Mouse (Mus musculus) urinary bladder, postnatal 36 days (tissue): Measurements from ENCODE around the gene Kbtbd12.

Experiments used
- DNase-seq, 2 experiments: peaks; one replicate each; pipeline ENCODE4 v3.0.0; 2022; ENCODE audit warnings: low spot score in 2 of 2, mixed read lengths in 1 of 2

Gene Kbtbd12

DNA sequence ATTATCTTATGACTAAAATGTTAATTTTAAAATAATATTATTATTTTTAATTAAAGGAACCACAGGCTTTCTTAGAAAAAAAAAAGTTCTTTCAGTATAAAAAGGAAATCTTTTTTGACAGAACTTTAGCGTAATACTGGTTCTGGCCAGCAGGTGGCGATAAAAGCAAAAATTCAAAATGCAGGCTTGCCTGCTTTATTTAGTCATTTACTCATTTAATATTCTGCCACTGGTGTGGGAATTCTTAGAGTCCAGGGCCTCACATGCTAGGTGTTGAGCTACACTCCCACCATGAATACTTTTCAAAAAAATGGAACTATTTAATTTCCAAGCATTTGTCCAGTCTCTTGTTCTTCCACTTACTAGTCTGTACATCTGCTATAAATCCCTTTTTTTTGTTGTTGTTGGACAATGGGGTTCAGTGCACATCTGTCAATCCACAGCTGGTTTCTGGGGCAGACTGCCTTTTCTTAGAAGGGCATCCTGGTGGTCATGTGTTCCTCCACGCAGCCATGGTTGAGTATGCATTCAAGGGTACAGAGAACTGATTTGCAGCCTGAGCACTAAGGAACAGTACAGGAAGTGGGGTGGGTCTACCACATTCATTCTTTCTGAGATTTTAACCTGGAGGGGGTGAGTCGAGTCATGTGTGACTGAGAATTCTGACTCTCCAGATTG is 88.5 kb downstream of the Kbtbd12 start:
- peak; percentile 53 to 57 for DNase-seq

DNA sequence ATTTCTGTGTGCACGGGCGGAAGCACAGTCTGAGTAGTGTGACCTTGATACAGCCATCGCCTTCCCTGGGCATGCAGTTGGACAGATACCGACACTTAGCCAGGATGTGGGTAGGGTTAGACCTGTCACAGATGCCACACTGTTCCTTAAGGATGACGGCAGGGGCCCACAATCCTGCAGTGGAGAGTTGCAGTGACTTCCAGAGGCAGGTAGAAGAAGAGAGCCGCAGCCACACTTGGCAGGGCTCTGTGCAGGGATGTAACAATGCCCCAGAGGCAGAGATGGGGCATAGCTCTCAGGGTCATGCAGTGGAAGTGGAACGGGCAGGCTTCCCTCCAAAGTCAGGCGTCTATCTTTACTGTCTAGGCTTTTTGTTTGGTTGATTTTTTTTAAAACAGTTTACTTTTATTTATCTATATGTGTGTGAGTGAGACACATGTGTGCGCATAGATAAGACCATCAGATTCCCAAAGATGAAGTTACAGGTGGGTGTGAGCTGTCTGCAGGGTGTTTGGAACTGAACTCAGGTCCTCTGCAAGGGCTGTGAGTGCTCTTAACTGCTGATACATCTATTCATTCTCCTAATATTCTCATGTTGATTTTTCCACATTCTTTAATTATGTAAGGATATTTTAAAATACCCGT is 89.2 kb downstream of the Kbtbd12 start:
- DNase-seq, result no peak

DNA sequence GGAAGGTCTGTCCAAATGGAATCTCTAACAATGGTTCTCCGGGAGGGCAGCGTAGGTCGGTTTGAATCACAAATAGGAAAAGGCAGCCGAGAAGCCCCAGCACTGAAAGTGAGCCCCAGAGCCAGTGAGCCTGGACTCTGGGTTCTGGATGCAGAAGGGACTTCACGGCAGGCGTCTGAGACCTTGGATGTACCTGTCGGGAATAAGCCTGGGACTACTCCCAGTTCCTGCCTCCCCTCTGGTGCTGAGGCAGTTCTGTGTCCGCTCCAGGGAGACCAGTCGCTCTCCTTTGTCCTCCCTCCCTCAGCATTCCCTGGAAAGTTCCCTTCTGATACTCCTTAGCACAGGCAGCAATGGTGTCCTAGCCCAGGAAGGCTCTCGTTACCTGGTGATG is 92.4 kb downstream of the Kbtbd12 start:
- DNase-seq, result no peak

DNA sequence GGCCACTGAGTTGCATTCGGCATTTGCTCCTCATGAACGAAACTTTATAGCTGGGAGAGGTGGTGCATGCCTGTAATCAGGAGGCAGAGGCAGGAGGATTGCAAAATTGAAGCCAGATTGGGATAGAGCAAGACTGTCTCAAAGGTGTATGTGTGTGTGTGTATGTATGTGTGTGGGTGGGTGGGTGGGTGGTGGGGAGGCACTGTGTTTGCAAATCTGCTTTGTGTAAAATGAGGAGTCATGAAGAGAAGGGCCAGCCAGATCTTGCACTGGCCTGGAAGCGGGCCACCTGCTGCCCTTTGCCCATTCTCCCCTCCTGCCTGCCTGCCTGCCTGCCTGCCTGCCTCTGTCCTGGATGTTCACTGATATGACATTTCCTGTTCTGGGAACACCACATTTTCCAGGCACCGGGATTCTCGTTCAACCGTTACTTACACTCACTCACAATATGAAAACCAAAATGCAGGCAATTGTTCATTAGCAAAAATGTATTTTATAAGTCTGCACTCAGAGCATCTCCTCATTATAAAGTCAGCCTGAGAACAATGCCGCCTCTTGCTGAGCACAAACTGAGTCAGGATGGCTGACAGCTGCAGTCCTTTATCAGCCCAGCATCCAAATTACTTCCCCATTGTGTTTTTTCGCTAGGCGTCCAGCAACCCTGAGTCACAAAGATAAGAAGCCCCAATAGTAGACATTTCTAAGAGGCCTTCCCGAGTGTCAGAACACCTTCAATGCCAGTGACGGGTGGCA is 92.9 kb downstream of the Kbtbd12 start:
- no peak for DNase-seq

DNA sequence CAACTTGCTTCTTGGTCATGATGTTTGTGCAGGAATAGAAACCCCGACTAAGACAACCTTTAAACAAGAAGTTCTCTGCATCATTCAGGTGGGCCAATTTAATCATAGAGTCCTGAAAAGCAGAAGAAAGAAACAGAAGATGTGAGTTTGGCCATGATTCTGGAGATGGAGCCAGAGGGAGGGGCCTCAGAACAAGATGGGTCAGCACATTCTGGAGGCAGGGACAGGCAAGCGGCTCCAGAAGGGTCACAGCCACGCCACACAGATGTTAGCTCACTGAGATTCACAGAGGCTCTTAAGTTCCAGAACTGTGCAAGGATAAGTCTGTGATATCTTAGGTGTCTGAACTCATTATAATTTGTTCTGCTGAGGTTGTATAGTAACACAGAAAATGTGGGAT is 93.5 kb downstream of the Kbtbd12 start:
- DNase-seq, result no peak

DNA sequence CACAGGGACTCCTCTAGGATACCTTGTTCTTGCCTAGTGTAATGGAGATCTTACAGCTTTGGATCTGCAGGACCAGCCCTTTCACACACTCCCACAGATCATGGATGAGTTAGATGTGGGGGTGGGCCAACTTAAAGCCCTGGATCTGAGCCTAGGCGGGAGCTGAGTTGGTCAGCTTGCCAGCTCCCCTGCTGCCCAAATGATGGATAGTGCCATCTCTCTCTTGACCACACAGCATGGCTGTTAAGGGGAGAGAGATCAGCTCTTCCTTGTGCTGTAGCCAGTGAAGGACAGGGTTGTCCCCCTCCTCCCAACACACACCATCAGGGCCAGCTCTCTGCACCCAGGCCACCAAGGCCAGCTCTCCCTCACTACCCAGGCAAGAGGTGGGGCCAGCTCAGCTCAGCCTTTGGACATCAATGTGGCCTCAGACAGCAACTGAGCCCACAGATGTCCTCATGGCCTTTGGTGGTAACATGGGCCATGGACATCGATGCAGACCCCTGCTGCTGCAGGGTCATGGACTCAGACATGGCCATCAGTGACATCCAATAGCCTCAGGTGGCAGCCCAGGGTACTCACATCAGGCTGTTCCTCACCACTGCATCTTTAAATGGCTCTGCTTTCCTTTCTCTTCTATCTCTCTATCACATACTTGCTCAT is 97.5 kb downstream of the Kbtbd12 start:
- no peak for DNase-seq

DNA sequence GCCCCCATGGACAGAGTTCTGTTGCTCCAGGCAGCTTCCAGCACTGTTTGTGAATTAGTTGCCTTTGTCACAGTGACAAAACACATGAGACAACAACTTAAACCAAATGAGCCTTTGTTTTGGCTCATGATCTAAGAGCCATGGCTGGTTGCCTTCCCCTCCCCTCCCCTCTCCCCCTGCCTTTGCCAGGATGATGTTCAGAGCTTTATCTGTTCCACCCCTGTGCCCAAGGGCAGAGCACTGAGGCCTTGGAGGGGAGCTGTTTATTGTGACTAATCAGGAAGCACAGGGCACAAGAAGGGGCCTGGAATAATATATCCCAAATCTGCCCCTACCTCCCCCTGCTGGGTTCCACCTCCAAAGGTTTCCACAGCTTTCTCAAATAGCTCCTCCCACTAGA is 107.4 kb downstream of the Kbtbd12 start:
- DNase-seq, result no peak

DNA sequence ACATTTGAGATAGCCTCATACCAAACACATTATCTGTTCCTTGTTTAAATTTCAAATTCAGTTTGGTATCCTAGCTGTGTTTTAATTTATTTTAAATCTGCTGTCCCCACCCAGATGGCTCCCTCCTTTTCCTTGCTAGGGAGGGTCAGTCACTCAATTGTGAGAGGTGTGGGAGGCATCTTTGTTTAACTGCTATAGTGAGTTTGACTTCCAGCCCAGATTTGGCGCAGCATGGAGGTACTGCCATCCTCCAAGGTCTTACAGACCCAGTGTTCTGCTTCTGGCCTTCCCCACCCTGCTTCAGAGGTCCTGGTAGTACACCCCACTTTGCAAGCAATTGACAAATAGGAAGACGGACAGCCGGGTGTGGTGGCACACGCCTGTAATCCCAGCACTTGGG is 113.7 kb downstream of the Kbtbd12 start:
- no peak for DNase-seq

DNA sequence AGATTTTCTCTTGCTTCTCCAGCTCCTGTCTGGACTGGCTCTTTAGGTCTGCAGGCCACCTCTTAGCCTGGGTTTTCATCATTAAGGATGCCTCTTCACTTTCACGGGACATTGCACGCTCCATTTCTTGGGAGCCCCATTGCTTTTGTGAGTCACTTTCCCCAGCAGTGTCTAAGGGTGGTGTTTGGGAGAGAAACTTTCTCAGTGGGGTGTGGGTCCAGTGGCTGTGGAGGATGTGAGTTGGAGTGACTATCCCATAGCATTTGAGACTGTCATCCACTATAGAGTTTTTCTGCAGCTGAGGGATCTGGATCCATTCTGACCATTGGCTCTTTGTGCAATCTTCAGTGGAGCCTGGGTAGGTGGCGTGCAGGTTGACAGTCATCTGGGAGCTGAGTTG is 114.3 kb downstream of the Kbtbd12 start:
- no peak for DNase-seq

DNA sequence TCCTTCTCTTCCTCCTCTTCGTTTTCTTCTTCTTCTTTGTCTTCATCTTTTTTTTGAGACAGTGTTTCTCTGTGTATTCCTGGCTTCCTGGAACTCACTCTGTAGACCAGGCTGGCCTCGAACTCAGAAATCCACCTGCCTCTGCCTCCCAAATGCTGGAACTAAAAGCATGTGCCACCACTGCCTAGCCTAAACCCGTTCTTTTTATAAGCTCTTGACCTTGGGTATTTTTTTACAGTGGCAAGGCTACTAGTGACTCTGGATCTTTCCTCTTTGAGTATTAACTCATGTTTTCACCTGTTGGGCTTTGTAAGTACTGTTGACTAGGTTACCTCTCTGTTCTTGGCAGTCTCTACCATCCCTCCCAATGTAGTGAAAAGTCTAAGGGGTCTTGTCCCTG is 114.7 kb downstream of the Kbtbd12 start:
- DNase-seq, result no peak

DNA sequence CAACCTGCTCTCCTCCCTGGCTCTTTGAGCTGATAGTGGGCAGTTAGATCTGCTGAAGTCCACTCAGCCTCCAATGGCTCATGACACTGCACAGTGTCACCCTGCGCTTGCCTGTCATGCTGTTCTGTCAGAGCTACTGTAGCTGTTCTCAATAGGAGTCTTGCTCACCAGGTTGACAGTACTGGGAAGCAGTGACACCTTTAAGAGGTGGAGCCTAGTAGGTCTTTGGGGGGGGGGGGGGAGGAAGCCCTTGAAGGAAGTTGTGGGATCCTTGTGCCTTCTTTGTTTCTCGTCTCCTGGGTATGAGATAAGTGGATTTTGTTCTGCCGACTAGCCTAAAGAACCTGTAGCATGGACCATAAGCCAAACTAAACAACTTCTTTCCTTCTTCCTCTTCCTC is 115.1 kb downstream of the Kbtbd12 start:
- DNase-seq, result no peak

DNA sequence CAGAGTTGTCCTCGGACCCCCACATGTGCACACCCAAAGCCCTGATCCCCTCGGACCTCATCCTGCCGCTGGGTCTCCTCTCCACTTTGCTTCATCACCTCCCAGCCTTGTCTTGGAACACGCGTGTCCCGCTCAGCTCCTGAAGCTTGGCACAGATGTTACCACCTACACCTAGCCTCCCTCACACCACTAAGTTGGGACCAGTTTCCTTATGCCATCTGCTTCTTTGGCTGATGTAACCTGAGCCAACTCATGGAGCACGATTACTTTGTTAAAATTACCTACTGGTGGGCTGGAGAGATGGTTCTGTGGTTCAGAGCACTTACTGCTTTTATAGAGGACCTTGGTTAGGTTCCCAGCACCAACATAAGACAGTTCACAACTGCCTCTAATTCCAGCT is 115.9 kb downstream of the Kbtbd12 start:
- DNase-seq, result no peak

DNA sequence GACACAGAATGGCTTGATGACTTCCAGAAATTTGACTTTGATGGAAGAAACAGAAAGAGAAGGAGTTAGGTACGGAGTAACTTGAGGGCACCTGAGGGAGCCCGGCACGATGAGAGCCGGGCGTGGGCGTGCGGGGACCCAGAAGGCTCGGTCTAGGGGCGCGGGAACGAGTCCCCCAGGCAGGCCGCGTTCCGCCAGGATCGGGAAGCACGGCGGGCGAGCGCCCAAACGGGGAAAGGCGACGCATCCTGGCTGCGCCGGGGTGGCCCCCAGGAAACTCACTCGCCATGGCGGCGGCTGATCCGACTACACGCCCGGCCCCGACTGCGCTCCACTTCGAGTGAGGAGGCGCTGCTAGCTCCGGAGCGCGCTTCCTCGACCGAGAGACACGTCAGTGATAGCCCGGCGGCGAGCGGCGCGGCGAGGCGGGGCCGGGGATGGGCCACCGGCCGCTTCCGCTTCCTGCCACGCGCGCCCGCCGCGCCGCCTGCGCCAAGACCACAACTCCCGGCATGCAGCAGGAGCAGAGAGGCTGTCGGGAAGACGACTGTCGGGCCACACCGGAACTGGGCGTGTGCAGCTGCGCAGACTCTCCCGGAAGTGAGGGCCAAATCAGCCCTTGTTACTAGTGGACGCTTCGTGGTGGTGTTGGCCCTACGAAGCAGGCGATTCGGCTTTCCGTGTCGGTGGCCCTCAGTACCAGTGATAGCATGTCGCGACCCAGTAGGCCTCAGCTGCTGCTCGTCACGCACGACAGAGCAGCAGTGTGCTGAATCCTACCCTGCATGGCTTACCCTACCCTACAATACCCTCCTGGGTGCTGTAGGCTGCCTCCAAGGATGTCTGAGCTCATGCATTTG is 119.1 kb downstream of the Kbtbd12 start, which contains the start of gene Sec61a1:
Gene Sec61a1, minus strand, starts transcription at position 502 of the 860 bp plus-strand sequence.
- DNase-seq, result peak; percentile 91 to 96

DNA sequence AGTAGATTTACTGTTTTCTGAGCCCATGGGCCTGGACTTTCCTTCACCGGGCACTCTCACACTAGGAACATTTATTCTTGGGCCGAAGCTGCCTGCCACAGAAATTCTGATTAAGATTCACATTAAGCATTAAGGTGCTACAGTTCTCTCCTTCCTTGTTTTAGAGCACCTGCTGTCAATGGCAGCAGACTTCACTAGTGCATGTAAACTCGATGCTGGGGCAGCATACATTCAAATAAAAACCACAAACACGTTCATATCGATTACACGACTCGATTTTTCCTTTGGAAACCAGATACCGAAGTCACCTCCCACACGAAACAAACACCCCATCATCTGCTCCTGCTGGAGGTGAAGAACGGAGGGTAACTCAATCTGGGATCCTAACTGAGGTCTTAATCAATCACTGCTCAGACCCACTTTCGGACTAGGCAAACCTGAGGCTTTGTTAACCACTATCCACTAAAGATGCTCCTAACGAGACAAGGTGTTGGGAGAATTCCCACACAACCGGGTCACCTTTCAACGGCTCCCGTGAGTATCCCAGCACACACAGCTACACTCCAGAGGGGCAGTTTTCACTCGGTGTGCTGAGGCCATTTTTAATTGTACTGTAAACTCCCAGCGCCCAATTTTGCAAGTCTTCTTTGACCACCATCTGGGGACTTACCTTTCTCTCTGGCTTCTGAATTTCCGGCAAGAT is 119.9 kb downstream of the Kbtbd12 start:
- DNase-seq, result no peak

DNA sequence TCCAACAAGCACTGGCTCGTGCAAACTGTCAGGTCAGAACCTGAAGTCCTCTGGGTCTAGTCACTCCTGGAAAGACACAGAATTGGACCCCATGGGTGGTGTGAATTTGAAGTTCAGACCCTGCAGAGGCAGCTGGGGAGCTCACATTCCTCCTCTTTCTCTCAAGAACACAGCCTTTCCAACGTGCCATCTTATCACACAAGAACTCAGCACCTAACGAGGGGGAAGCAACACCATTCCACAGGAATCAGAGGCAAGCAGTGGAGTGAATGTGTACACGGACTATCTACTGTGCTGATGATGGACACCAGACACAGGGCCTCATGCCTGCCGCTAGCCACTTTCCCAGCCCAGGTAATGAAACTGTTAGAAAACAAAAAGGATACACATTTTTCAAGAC is 121.1 kb downstream of the Kbtbd12 start:
- no peak for DNase-seq

DNA sequence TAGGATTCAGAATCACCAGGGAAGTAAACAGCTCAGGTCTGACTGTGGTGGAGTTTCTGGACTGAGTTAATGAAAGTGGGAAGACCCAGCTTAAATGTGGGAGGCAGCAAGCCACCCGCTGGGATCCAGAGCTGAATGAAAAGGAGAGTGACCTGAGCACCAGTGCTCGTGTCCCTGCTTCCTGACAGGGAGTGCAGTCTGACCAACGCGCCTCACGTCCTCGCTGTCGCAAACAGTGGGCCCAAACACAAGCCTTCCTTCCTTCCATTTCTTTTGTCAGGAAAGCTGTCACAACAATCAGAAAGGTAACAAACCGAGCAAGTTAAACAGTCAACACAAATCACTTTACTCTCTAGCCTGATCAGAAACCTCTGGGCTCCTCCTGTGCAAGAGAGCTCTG is 121.8 kb downstream of the Kbtbd12 start:
- no peak for DNase-seq

DNA sequence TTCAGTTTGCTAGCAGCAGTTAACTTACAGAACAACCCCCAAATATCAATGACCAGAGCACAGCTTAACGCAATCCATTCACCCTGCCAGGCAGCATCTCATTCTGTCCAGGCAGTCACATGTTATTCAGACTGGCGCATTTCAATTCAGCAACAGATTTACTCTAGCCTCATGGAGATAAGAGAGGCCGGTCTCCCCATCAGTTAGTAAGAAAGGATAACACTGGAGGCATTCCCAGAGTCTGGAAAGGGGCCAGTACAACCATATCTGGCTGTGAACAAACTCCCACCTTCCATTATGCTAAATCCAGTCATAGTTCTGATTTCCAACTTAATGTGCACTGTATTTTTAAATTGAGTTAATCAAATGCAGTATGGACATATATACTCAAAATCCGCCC is 123.2 kb downstream of the Kbtbd12 start:
- no peak for DNase-seq

DNA sequence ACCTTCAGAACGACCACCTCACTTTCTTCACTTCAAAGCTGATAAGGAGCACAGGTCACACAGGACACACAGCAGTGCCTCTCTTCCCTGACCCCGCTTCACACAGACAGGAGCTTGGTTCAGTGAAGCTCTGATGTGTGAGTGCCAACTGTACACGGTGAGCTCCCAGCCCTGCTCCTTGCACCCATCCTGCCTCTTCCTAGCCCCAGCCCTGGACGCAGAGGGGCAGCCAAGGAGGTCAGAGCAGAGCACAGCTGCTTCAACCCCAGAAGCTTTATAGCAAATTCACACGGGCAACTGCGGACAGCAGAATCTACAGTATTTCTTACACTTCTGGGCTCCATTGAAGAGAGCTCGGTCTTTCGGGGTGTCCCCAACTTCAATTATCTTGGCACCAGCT is 123.8 kb downstream of the Kbtbd12 start:
- DNase-seq, result no peak

DNA sequence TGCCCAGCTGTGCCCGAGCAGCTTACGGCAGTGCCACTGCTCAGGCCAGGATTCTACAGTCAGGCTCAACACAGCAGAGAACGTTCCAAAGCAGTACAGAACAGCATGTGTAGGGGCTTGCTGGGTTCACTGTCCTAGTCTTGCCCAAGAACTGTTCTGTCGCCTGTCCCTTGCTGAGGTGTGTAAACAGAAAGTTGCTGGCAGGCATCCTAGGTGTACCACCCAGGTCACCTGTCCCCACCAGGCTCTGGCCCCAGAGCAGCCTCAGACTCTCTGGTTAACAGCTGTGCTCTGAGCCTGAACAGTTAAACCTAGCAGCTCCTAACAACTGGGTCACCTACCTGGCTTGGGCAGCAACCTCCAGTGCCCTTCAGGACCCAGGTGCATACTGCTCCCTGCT is 134.7 kb downstream of the Kbtbd12 start:
- DNase-seq, result no peak

DNA sequence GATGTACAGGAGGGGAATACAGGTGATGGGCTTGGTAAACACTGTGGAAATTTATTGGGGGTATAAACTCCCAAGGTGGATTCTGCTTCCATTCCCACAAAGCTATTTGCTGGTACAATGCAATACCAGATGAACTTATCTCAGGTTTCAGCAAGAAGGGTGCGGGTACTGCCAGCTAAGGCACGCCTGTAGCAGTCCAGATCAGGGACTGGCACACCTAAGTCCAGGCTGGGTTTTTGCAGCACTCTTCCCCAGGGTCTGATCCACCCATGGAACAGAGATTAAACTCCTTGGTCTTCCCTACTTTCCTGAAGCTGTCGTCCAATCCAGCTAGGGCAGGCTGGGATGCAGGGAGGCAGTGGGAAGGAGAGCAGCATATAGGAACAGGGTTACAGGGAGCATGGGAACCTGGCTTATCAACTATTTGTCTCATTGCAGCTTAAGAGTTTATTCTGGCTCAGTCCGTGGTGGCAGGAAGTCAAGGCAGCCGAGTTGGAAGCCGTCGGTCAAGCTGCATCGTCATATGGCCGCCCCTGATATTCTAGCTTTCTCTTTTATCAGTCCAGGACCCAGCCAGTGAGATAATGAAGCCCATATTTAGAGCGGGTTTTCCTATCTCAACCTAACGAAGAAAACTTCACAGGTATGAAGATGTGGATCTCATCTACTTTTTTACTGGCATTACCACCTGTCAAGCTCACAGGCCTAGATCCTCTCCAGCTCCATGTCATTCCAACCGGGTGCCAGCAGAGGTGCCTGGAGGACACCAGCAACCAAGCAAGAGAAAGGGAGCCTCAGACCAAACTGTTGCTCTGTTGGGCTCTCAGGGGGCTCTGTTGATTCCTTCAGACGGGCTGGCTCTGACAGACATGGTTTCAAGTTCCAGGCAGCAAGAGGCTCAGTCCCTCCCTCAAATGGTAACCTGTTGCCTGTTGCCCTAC is 135.4 kb downstream of the Kbtbd12 start:
- no peak for DNase-seq
